Mouse (Mus musculus): ENCODE data around the gene Spata2. TPM values are rescaled to one million over a fixed set of nuclear protein-coding genes. Genes with fewer than 3 reads are reported as not detected.

Gene Spata2
- polyA plus RNA-seq, 1 experiment from 2014 or later: 25.7 TPM

Other genes with a start within 250 kb of the Spata2 start
- gene B4galt5, start 143.7 kb downstream of the Spata2 start, polyA plus RNA-seq (2016; fragmentation: Nextera tagmentation; extraction: Ambion mirVana): 24.4 and 25.5 TPM in 2 replicates
- gene Slc9a8, start 71.2 kb downstream of the Spata2 start, polyA plus RNA-seq (2016; fragmentation: Nextera tagmentation; extraction: Ambion mirVana): 23.5 and 23.7 TPM in 2 replicates
- 130 and 134 TPM in 2 replicates for gene Rnf114, start 242 bp downstream of the Spata2 start, polyA plus RNA-seq (2016; fragmentation: Nextera tagmentation; extraction: Ambion mirVana)
- gene Snai1, start 45.3 kb upstream of the Spata2 start, polyA plus RNA-seq (2016; fragmentation: Nextera tagmentation; extraction: Ambion mirVana): 21.7 and 23.2 TPM in 2 replicates
- gene Ube2v1, start 139.2 kb upstream of the Spata2 start, polyA plus RNA-seq (2016; fragmentation: Nextera tagmentation; extraction: Ambion mirVana): 315 and 326 TPM in 2 replicates
- gene Gm20431, start 168.6 kb upstream of the Spata2 start, polyA plus RNA-seq (2016; fragmentation: Nextera tagmentation; extraction: Ambion mirVana): 11.7 and 12.8 TPM in 2 replicates
- gene Cebpb, start 196.0 kb upstream of the Spata2 start, polyA plus RNA-seq (2016; fragmentation: Nextera tagmentation; extraction: Ambion mirVana): 3.4 and 3.6 TPM in 2 replicates
- 42.0 and 45.2 TPM in 2 replicates for gene Tmem189, start 196.9 kb upstream of the Spata2 start, polyA plus RNA-seq (2016; fragmentation: Nextera tagmentation; extraction: Ambion mirVana)

All from neural tube, embryonic 12.5 days (tissue).